Mouse (Mus musculus) G1E-ER4 (cell line): ENCODE results near the gene Tln1. TPM values are rescaled to one million over a fixed set of nuclear protein-coding genes. Genes with fewer than 3 reads are reported as not detected.

Experiments used
- GATA1 ChIP-seq: IDR thresholded peaks from one replicate; pipeline ENCODE4 v1.8.0; 2012; ENCODE audit warnings: low read length, inconsistent platforms
- polyA plus RNA-seq: library from polyadenylated mRNA; stranded (reverse); fragments of >175 nt; gene quantifications from 2 replicates; pipeline ENCODE4 v1.2.3, GENCODE M21; 2012

The Tln1 gene
- polyA plus RNA-seq, 1 experiment: 169 TPM

DNA sequence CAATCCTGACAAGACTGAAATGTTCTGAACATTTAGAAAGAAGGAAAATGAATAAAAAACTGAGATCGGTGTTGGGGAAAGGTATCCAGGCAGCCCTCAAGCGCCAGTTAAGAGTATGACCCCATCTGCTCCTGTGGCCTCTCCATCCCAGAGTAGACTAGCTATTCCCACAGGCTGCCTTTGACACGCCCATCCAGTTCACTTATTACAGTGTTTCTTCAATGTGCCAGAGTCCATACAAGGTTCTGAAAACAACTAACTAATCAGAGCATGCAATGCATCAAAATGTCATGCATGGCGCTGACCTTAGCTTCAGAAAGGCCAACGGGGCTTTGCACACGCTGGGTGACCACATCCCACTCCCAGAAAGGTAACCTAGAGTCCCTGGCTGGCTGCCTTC, 59.0 kb downstream of the Tln1 start:
- no peak for TF ChIP-seq GATA1

DNA sequence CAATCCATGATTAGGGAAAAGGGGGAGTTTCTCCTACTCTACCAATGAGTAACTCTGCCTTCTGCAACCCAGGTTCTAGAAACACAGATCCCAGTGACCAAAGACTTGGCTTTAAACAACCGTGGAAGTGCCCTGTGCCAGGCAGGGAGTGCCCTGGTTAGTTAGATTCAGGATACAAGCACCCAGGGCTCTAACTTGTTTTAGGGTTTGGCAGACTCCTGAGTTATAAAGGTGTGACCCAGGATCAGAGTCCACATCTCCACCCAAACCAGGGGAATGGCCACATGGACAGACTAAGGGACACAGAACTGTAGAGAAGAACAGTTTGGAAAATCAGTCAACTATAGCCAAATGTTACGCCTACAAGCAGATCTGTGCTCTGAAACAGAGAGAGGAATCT, 59.5 kb downstream of the Tln1 start:
- TF ChIP-seq GATA1: no peak

DNA sequence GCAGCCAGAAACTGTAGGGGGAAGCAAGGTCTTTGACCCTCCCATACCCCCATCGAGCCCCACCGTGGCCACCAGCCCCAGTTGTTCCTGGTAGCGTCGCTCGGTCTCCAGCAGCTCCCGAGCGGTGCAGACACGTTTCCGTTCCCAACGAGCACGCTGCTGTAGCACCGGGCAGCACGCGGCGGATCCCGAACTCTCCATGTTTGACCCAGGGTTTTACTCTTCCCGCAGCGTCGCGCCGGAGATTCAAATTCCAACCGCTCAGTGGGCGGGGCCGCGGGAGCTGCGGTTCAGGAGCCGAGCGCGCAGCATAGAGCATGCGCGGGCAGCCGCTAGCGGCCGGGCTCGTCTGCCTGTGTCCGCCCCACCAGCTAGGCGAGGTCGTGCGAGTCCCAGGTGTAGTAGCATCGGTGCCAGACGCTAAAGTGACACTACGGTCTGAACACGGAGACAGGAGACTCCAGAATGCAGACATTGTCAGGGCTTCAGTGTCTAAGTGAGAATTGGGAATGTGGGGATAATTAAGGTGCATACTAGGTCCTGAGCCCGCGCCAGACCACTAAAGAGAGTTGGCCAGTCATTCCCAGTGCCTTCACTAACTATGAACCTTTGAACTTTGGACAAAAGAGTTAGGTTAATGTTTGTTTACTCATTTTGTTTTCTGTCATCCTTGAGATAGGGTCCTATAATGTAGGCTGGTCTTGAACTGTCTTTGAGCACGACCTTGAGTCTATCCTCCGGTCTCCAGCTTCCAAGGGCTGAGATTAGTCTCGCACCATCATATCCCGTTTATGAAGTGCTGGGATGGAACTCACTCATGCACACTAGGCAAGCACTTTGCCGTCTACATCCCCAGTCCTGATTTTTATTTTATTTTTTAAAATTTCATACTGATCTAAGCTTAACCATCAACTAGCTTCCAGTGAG, 62.8 kb downstream of the Tln1 start, which contains the start of gene Arhgef39:
Arhgef39 (minus strand) TSS at position 289 of the 927 bp plus-strand sequence.
- TF ChIP-seq GATA1: no peak

DNA sequence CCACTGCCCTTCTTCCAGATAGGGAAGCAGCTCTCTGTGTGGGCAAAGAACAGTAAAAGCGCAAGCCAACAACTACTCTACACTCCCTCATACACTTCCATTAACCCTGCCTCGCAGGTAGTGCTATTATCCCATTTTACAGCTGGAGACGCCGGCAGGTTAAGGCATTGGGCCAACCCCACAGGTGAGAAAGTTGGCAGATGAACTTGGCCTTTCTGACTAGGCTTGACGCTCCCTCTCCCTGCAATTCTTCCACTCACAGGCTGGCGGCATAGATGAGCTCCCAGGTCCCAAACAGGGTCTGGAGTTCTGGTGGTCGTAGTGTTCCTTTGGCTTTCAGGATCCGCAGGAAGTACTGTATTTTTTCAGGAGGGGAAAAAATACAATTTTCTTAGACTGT, 63.5 kb downstream of the Tln1 start:
- TF ChIP-seq GATA1: no peak

DNA sequence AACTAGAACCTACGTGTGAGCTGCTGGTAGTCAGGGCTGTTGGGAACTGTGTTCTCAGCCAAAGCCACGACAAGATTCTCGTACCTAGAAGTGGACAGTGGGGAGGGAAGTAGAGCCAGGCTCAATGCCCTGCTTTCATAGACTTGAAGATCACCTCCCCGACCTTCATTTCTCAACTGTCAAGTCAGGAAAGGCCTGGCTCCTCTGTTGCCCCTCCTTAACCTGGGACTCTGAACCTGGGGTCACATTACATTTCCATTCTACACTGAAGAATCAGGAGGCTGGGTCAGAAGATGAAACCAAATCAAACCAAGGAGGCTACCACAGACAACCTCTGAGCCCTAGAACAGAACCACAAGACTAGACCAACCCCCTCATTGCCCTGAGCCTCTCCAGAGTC, 64.5 kb downstream of the Tln1 start:
- no peak for TF ChIP-seq GATA1

DNA sequence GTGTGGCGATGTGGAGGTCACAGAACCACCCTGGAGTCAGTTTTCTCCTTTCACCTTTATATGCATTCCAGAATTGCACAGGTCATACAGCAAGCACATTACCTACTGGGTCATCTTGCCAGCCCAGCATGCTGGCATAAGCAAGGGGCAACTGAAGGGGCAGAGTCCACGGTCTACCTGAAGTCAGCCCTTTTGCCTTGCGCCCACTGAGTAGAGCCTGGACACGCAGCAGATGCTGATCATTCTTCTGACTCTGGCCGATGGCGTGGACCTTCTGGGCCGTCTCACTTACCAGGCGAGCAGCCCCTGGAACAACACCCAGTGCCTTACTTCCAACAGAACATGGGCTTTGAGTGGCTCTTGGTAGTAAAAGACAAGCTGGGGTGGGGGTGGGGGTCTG, 65.1 kb downstream of the Tln1 start:
- TF ChIP-seq GATA1: no peak

DNA sequence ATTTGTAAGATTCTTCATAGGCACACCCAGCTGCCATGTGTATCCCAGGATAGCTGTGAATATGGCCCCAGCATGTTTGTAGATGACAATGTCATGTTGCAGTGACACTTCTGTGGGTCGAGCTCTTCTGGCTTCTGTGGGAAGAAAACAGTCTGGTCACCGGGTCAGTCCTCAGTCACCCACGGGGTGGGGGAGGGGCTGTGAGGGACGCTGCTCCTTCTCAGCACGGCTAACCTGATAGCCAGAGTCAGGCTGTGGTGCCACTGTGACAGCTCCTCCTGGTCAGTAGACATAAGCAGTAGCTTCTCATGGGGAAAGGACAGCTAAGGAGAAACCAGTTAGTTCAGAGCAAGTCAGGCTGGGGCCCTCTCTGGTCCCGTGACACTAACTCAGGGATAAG, 65.9 kb downstream of the Tln1 start:
- no peak for TF ChIP-seq GATA1

DNA sequence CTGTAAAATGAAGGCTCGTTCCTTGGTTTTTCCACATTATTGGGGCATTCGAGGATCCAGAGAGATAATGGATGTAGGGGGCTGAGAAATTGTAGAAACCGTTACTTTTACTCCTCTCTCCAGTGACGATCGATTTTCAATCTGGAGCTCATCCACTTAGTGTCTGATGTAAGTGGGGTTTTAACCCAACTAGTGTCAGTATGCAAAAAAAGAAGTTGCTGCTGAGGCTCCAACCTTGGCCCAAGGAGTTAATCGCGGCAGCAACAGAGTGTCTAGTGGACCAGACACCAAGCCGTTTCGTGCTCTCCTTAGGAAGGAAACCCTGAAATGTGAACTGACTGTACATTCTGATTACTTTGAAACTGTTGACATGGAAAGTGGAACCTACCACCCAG, 68.6 kb downstream of the Tln1 start:
- TF ChIP-seq GATA1: no peak

DNA sequence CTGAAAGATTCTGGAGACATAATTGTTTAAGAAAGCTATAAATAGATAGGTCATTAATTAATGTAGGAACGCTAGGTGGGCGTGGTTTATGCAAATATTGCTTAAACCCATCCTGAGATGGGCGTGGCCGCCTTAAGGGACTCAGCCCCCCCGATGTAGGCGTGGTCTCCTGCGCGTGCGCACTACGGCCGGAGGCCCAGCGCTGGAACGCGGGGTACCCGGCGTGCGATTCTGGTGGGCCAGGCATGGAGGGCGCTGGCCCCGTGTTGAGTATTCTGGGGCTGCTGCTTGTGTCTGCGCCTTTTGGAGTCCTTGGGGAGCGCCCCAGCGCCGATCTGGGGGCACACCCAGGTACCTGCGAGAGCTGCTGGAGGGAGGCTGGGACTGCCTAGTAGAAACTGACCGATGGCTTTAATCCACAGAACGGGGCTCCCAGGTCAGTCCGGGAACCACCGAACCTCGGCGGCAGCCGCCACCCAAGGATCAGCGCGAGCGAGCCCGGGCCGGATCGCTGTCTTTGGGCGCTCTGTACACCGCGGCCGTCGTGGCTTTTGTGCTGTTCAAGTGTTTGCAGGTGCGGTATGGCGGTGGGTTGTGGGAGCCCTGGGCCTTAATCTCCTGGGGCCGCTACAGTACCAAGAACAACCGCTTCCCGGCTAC, 69.2 kb downstream of the Tln1 start:
- TF ChIP-seq GATA1: no peak

DNA sequence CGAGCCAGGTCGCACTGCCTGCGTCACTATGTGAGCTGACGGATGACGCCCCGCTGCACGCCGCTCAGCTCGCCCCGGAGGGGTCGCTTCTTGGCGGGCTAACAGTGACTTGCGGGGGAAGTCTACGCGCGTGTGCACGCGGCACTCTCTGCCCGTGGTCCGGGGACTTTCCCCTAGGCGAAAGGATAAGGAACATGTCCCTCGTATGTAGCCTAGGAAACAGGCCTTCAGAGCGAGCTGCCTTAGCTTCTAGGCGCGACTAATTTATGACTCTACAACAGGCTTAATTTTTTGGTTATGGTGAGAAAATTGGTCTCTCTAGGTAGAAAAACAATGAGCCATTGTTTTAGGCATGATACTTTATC, 69.7 kb downstream of the Tln1 start, which contains the start of gene Ccdc107:
Ccdc107 (plus strand) TSS at position 80 of the 365 bp plus-strand sequence.
- no peak for TF ChIP-seq GATA1

DNA sequence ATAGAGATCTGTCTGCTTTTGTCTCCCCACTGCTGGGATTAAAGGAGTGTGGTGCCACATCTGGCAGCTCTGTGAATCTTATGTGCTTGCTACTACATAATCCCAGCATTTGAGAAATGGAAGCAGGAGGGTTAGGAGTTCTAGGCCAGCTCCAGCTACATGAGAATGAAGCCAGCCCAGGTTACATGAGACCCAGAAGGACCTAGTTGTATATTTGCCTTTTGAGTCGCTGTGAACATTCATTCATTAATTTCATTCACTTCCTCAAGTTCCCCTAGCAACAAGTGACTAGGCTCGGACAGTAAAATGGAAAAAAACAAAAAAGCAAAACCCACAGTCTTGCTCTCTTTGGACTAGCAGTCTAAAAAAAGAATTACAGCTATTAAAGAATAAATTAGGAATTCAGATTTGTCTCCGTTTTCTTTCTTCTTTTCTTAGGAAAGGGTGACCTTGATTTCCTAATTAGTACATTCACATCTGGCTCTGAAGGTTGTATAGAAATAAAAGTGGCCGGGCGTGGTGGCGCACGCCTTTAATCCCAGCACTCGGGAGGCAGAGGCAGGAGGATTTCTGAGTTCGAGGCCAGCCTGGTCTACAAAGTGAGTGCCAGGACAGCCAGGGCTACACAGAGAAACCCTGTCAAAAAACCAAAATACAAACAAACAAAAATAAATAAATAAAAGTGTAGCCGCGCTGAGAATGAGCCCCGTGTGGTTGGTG, 70.2 kb downstream of the Tln1 start:
- TF ChIP-seq GATA1: no peak

DNA sequence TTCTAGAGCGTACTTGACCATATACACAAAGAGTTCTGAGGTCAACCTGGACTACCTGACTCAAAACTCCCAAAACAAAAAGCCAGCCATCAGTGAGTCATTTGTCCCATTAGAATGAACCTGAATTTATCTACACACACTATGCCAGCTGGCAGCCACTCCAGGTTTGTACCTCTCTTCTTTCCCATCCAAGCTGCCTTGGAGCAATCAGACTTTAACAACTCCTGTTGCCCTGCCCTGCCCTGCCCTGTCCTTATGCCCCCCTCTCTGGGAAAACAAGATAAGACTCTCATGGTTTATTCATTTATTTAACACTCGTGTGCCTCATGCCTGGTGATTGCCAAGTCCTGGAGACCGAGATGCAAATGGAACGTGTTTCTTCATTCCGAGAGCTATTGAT, 71.7 kb downstream of the Tln1 start:
- TF ChIP-seq GATA1: no peak

DNA sequence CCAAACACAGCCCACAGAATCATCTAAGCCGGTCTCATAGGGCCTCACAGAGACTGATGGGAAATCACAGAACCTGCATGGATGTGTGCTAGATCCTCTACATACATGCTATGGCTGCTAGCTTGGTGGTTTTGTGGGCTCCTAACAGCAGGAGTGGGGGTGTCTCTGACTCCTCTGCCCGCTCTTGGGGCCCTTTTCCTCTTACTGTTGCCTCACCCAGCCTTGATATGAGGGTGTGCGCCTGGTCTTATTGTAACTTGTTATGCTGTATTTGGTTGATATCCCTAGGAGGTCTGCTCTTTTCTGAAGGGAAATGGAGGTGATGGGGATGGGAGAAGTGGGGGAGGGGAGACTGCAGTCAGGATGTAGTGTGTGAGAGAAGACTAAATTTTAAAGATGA, 72.9 kb downstream of the Tln1 start:
- TF ChIP-seq GATA1: no peak

DNA sequence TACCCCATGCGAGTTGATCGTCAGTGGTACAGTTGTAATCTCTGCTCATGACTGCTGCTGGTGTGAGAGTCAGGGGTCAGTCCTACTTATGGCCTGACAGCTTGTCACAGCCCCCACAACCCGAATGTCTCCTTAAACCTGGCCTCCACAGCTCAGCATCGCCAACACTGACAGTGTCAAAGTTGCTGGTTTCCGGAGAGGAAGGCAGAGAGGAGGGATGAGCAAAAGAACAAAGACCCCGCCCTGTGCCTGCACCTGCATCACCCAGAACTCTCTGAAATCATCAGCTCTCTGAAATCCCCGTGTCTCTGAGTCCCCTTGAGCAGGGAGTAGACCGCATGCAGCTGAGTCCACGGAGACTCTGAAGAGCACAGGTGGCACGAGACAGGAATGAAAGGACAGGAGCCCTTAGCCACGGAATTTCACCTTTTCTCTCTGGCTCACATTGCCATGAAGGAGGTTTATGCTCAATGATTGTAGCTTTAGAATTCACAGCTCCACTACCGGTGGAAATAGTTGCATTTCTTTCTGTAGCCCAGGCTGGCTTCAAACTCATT, 78.9 kb downstream of the Tln1 start, which contains the start of gene Sit1:
Sit1 (minus strand) TSS at position 200 of the 557 bp plus-strand sequence.
- no peak for TF ChIP-seq GATA1

DNA sequence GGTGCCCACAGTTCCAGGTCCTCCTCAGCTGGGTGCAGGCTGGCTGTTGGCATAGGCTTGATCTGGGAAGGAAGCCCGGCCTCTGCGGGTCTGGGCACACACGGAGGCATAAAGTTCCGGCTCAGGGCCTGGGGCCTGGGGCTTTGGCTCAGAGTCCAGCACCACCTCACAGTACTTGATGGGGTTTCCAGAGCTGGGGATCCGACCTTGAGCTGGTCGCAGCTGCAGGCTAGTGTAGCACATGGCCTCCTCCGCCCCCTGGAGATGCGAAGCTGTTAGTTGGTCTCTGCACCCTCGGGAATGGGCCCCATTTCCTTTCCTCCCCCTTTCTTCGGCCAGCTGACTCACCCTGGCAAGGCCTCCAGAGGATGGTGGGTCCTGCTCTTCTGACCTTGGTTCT, 79.9 kb downstream of the Tln1 start:
- TF ChIP-seq GATA1: no peak
